Mouse (Mus musculus): Measurements from ENCODE around the gene Tmem177.

Gene Tmem177

DNA sequence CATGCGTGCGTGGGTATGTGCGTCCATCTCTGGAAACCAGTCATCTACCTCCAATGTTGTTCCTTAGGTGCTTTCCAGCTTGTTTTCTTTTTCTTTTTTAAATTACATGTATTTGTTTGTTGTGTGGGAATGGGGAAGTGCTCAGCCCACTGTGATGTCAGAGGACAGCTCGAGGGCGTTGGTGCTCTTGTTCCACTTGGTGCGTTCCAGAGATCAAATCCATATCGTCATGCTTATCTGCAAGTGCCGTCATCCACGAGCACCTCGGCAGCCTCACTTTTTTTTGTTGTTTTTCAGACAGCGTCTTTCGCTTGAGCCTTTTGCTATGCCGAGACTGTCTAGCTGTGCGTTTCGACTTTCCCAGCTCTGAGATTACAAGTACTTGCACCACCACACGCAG is 23.7 kb downstream of the Tmem177 start:
- DNase-seq (ENCODE audit: low spot score in 2 of 2): no peak

DNA sequence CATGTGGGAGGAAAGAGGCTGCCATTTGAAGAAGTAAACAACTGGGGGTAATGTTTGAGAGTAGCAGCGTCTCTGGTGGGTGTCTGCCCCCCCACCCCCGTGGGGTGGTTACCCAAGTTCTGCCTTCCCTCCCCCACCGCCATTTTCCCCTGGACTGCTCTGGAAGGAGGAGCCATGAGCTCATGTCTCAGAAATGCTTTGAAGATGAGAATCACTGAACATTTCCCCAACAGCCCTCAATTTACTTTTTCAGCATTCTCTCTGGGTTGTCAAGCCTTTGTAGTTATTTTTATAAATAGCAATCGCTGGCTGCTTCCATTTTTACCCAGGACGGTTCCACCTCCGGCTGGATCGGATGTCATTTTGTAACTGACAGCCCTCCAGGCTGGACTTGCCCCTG is 26.7 kb downstream of the Tmem177 start:
- no peak for DNase-seq (ENCODE audit: low spot score in 2 of 2)

- DNase-seq (ENCODE audit: low spot score in 2 of 2): no peak
Measured at GRCm38 (mm10) chr1:119884272-119884671, 28.7 kb downstream of the Tmem177 start.

- peak in 1 of 2 experiments; percentile 62 for DNase-seq (ENCODE audit: low spot score in 2 of 2)
Measured at GRCm38 (mm10) chr1:119878909-119879308, 34.1 kb downstream of the Tmem177 start.

GRCm38 (mm10) chr1:119877469-119877868 is 35.5 kb downstream of the Tmem177 start:
- DNase-seq (ENCODE audit: low spot score in 2 of 2): no peak

- DNase-seq (ENCODE audit: low spot score in 2 of 2): no peak
Measured at GRCm38 (mm10) chr1:119868395-119869161, 44.4 kb downstream of the Tmem177 start.

DNA sequence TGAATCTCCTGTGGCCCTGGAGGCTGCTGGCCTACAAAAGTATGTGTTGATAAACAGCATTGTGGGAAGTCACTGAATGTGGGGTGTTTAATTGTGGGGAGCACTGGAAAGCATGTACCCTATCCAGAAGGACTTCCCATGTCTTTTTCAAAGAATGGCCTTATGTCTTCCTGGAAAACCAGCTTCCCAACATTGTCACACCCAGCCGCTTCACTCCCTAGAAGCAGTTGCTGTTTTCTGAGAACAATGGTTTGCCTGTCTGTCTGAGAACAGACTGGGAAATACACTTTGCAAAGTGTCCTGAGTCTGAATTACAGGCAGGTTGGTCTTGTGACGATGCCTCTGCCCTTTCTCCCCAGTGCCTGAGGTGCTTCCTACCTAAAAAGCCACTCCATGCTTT is 45.7 kb downstream of the Tmem177 start:
- DNase-seq (ENCODE audit: low spot score in 2 of 2): no peak

DNA sequence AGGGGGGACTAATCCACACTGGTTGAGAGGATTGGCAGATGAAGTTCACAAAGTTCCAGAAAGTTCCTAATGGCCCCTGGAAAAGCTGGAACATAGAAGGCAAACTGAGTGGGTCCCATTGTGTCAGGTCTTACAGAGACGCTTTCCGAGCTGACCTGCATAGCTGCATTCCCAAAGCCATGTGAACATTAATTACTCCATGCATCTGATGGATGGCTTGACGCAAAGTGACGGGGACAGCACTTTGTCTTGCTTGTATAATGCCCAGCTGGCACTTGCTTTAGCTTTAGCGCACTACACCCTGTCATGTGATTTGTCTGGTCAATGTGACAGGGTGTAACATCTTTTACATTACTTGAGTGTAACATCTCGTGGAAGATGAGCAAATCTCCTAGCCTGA is 47.7 kb downstream of the Tmem177 start:
- DNase-seq (ENCODE audit: low spot score in 2 of 2): no peak

DNA sequence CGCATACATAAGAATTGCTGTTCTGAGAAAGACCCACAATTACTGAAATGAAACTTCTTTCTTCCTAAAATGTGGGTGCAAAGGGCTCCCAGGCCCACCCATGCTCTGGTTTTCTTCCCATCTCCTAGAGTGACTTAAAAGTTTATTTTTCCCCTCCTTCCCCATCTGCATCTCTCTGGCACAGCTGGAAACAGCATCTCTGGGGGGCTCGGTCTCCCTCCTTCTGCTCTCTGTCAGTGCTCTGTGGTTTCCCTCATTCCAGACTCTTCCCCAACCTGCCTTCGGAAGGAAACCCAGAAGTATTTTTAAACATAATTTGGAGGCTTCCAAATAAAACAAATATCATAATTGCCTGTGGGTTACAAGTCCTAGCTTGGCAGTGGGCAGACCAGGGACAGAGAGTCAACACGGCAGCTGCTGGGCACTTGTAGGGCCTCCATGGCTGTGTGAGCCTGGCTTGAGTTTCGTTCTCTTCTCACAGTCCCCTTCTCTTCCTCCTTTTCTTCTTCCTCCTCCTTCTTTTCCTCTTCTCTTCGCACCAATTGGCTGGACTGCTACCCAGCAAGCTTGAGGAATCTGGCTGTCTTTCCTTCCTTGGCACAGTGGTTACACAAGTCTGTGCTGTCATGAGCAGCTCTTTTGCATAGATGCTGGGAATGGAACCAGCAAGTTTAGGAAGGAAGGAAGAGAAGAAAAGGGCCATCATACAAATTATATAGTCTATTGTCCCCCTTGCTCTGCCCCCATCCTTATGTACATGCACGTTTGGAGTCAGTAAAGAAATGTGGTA is 49.3 kb downstream of the Tmem177 start:
- DNase-seq (ENCODE audit: low spot score in 2 of 2): no peak

DNA sequence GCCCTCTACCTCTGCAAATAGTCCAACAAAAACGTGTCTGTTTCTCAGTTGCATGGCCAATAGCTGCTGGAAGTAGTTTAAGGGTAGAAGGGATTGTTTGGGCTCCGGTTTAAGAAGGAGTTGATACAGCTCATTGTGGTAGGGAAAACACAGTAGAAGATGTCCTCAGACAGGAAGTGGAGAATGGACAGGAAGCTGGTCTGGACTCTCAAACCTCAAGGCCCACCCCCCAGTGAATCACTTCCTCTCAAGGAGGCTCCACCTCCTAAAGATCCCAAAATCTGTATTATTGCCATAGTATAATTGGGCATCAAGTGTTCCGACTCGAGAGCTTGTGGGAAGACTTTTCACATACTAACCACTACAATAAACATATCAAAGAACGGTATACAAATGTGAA is 53.4 kb downstream of the Tmem177 start:
- DNase-seq (ENCODE audit: low spot score in 2 of 2): no peak

Measured in cerebellum, postnatal 4 days (tissue).